Mouse (Mus musculus) hindbrain, embryonic 15.5 days (tissue): Measurements from ENCODE around the gene Gpc6. TPM values are rescaled to one million over a fixed set of nuclear protein-coding genes. Genes with fewer than 3 reads are reported as not detected.

Source experiments
- ATAC-seq: fragments of 200-750 bp; cut with Nextera tagmentation; 2 replicates; pipeline ENCODE4 v1.8.0; 2017; ENCODE audit warnings: low read depth, moderate number of reproducible peaks, moderate TSS enrichment; ENCODE audit not compliant: low FRiP score
- H3K27ac ChIP-seq: fragments of 300-500 bp; sonication (generic); replicated peaks from 2 replicates; pipeline ENCODE4 v1.5.1; 2015; ENCODE audit warnings: mild to moderate bottlenecking, inconsistent platforms
- H3K27me3 ChIP-seq: fragments of 300-500 bp; sonication (generic); 2 replicates; pipeline ENCODE4 v1.6.1; 2015; ENCODE audit warnings: control low read depth, inconsistent platforms
- H3K36me3 ChIP-seq: fragments of 300-500 bp; sonication (generic); 2 replicates; pipeline ENCODE4 v1.6.1; 2015; ENCODE audit warnings: control low read depth, inconsistent platforms
- H3K4me1 ChIP-seq: fragments of 300-500 bp; sonication (generic); replicated peaks from 2 replicates; pipeline ENCODE4 v1.6.1; 2015; ENCODE audit warnings: control low read depth, inconsistent platforms
- H3K4me2 ChIP-seq: fragments of 300-500 bp; sonication (generic); 2 replicates; pipeline ENCODE4 v1.6.1; 2015; ENCODE audit warnings: moderate library complexity, mild to moderate bottlenecking, inconsistent platforms
- H3K4me3 ChIP-seq: fragments of 300-500 bp; sonication (generic); 2 replicates; pipeline ENCODE4 v1.5.1; 2015; ENCODE audit warnings: mild to moderate bottlenecking, inconsistent platforms
- H3K9ac ChIP-seq: fragments of 300-500 bp; sonication (generic); 2 replicates; pipeline ENCODE4 v1.6.1; 2015; ENCODE audit warnings: inconsistent platforms
- H3K9me3 ChIP-seq: fragments of 300-500 bp; sonication (generic); 2 replicates; pipeline ENCODE4 v1.6.1; 2016; ENCODE audit warnings: control low read depth, inconsistent platforms
- WGBS: fragments of 180-500 bp; shearing (Covaris S2); methylation state at CpG from one replicate; pipeline ENCODE4 v1.1.7; 2015; 5-methylcytosine and 5-hydroxymethylcytosine counted together
- polyA plus RNA-seq: library from polyadenylated mRNA; unstranded; fragments of >200 nt; fragmentation: Nextera tagmentation; extraction: Ambion mirVana; gene quantifications from 2 replicates; pipeline ENCODE4 v1.2.1, GENCODE M21; 2015

Gene Gpc6
- polyA plus RNA-seq, 1 experiment from 2014 or later = 19.6 TPM

- no peak overlapping the region for H3K4me3 ChIP-seq
- no peaks in the 10 kb centered on the region for H3K9me3 ChIP-seq
- H3K27ac ChIP-seq = no peak overlapping the region
- H3K36me3 ChIP-seq = no peaks in the 10 kb centered on the region
- no peak for ATAC-seq
- WGBS = 62% methylated on average over 4 of the region's 4 CpGs
- no peak overlapping the region for H3K9ac ChIP-seq
- no peaks in the 10 kb centered on the region for H3K27me3 ChIP-seq
- H3K4me2 ChIP-seq = no peak overlapping the region
- H3K4me1 ChIP-seq = peaks cover 12% of the 10 kb centered on the region
These were observed 916.1 kb downstream of the Gpc6 start for GRCm38 (mm10) chr14:117841211-117841610.

- no peak overlapping the region for H3K4me3 ChIP-seq
- H3K4me2 ChIP-seq = no peak overlapping the region
- H3K27ac ChIP-seq = no peak overlapping the region
- 45% methylated on average over 14 of the region's 14 CpGs for WGBS
- no peaks in the 10 kb centered on the region for H3K27me3 ChIP-seq
- H3K9ac ChIP-seq = no peak overlapping the region
- H3K36me3 ChIP-seq = no peaks in the 10 kb centered on the region
- no peak for ATAC-seq
- H3K9me3 ChIP-seq = no peaks in the 10 kb centered on the region
- H3K4me1 ChIP-seq = peaks cover 12% of the 10 kb centered on the region
These were observed 916.9 kb downstream of the Gpc6 start for GRCm38 (mm10) chr14:117841797-117842553.

GRCm38 (mm10) chr14:117849591-117850505, 924.7 kb downstream of the Gpc6 start:
- H3K27ac ChIP-seq = no peak overlapping the region
- H3K9me3 ChIP-seq = no peaks in the 10 kb centered on the region
- WGBS = 87% methylated on average over 11 of the region's 11 CpGs
- no peak overlapping the region for H3K4me3 ChIP-seq
- H3K4me1 ChIP-seq = no peaks in the 10 kb centered on the region
- H3K4me2 ChIP-seq = no peak overlapping the region
- no peaks in the 10 kb centered on the region for H3K36me3 ChIP-seq
- ATAC-seq = no peak
- no peak overlapping the region for H3K9ac ChIP-seq
- no peaks in the 10 kb centered on the region for H3K27me3 ChIP-seq

- no peaks in the 10 kb centered on the region for H3K4me1 ChIP-seq
- ATAC-seq = no peak
These were observed 927.2 kb downstream of the Gpc6 start for GRCm38 (mm10) chr14:117852266-117852665.

GRCm38 (mm10) chr14:117852842-117853241, 927.7 kb downstream of the Gpc6 start:
- H3K27ac ChIP-seq = no peak overlapping the region
- no peaks in the 10 kb centered on the region for H3K9me3 ChIP-seq
- no peak overlapping the region for H3K4me2 ChIP-seq
- ATAC-seq = no peak
- no peak overlapping the region for H3K9ac ChIP-seq
- no peaks in the 10 kb centered on the region for H3K4me1 ChIP-seq
- no peaks in the 10 kb centered on the region for H3K27me3 ChIP-seq
- no peaks in the 10 kb centered on the region for H3K36me3 ChIP-seq
- H3K4me3 ChIP-seq = no peak overlapping the region
- 78% methylated on average over 2 of the region's 2 CpGs for WGBS

More at GRCm38 (mm10) chr14:117852266-117852665, 927.2 kb downstream of the Gpc6 start:
- 92% methylated on average over 3 of the region's 3 CpGs for whole genome bisulfite sequencing
- no peaks in the 10 kb centered on the region for H3K36me3 ChIP-seq
- H3K9ac ChIP-seq = no peak overlapping the region
- no peak overlapping the region for H3K4me2 ChIP-seq
- H3K4me3 ChIP-seq = no peak overlapping the region
- H3K9me3 ChIP-seq = no peaks in the 10 kb centered on the region
- no peak overlapping the region for H3K27ac ChIP-seq
- H3K27me3 ChIP-seq = no peaks in the 10 kb centered on the region

GRCm38 (mm10) chr14:117854498-117854897, 929.4 kb downstream of the Gpc6 start:
- 73% methylated on average over 5 of the region's 5 CpGs for WGBS
- H3K27me3 ChIP-seq = no peaks in the 10 kb centered on the region
- no peak for ATAC-seq
- H3K9ac ChIP-seq = no peak overlapping the region
- H3K4me2 ChIP-seq = no peak overlapping the region
- no peaks in the 10 kb centered on the region for H3K4me1 ChIP-seq
- H3K27ac ChIP-seq = no peak overlapping the region
- H3K36me3 ChIP-seq = no peaks in the 10 kb centered on the region
- no peaks in the 10 kb centered on the region for H3K9me3 ChIP-seq
- H3K4me3 ChIP-seq = no peak overlapping the region

- H3K9me3 ChIP-seq = no peaks in the 10 kb centered on the region
- no peaks in the 10 kb centered on the region for H3K4me1 ChIP-seq
- H3K27me3 ChIP-seq = no peaks in the 10 kb centered on the region
- ATAC-seq = no peak
- H3K4me2 ChIP-seq = no peak overlapping the region
- H3K36me3 ChIP-seq = no peaks in the 10 kb centered on the region
- no peak overlapping the region for H3K27ac ChIP-seq
- H3K9ac ChIP-seq = no peak overlapping the region
- no peak overlapping the region for H3K4me3 ChIP-seq
These were observed 946.2 kb downstream of the Gpc6 start for GRCm38 (mm10) chr14:117871268-117871667.

GRCm38 (mm10) chr14:117879313-117879712, 954.2 kb downstream of the Gpc6 start:
- no peak overlapping the region for H3K27ac ChIP-seq
- H3K9me3 ChIP-seq = no peaks in the 10 kb centered on the region
- H3K4me1 ChIP-seq = no peaks in the 10 kb centered on the region
- peak; percentile 34; the same call in 1 of the 2 replicates for ATAC-seq
- H3K36me3 ChIP-seq = no peaks in the 10 kb centered on the region
- no peak overlapping the region for H3K4me2 ChIP-seq
- H3K4me3 ChIP-seq = no peak overlapping the region
- 83% methylated on average over 9 of the region's 9 CpGs for WGBS
- H3K27me3 ChIP-seq = no peaks in the 10 kb centered on the region
- H3K9ac ChIP-seq = no peak overlapping the region

- Histone ChIP-seq H3K27ac (no peak overlapping the region), H3K4me3 (no peak overlapping the region), H3K9ac (no peak overlapping the region), H3K4me1 (no peaks in the 10 kb centered on the region), H3K4me2 (no peak overlapping the region), H3K9me3 (no peaks in the 10 kb centered on the region), H3K27me3 (no peaks in the 10 kb centered on the region), H3K36me3 (no peaks in the 10 kb centered on the region)
- no peak for ATAC-seq
- WGBS = 74% methylated on average over 6 of the region's 6 CpGs
These were observed 956.0 kb downstream of the Gpc6 start for GRCm38 (mm10) chr14:117881112-117881511.

- no peaks in the 10 kb centered on the region for H3K27me3 ChIP-seq
- no peaks in the 10 kb centered on the region for H3K4me1 ChIP-seq
- no peaks in the 10 kb centered on the region for H3K9me3 ChIP-seq
- no peak for ATAC-seq
- no peak overlapping the region for H3K27ac ChIP-seq
- H3K36me3 ChIP-seq = no peaks in the 10 kb centered on the region
- 61% methylated on average over 3 of the region's 3 CpGs for WGBS
- no peak overlapping the region for H3K9ac ChIP-seq
- no peak overlapping the region for H3K4me3 ChIP-seq
- H3K4me2 ChIP-seq = no peak overlapping the region
These were observed 957.1 kb downstream of the Gpc6 start for GRCm38 (mm10) chr14:117882222-117882621.

- H3K4me1 ChIP-seq = peaks cover under 1% of the 10 kb centered on the region; the same call in 1 of the 2 replicates
- WGBS = 59% methylated on average over 2 of the region's 2 CpGs
- H3K4me2 ChIP-seq = no peak overlapping the region
- no peak for ATAC-seq
- no peaks in the 10 kb centered on the region for H3K27me3 ChIP-seq
- no peaks in the 10 kb centered on the region for H3K36me3 ChIP-seq
- H3K27ac ChIP-seq = no peak overlapping the region
- H3K9ac ChIP-seq = no peak overlapping the region
- no peak overlapping the region for H3K4me3 ChIP-seq
- no peaks in the 10 kb centered on the region for H3K9me3 ChIP-seq
These were observed 964.5 kb downstream of the Gpc6 start for GRCm38 (mm10) chr14:117889653-117890052.

- Histone ChIP-seq H3K9me3 (no peaks in the 10 kb centered on the region), H3K4me2 (no peak overlapping the region), H3K4me1 (peaks cover 10% of the 10 kb centered on the region; the same call in 1 of the 2 replicates), H3K4me3 (no peak overlapping the region), H3K27me3 (no peaks in the 10 kb centered on the region), H3K36me3 (no peaks in the 10 kb centered on the region), H3K27ac (no peak overlapping the region), H3K9ac (no peak overlapping the region)
- no peak for ATAC-seq
- 69% methylated on average over 7 of the region's 7 CpGs for WGBS
These were observed 966.3 kb downstream of the Gpc6 start for GRCm38 (mm10) chr14:117891426-117891825.
